Mouse (Mus musculus): ENCODE measurements around the gene Hcrt. TPM values are rescaled to one million over a fixed set of nuclear protein-coding genes. Genes with fewer than 3 reads are reported as not detected.

Hcrt gene
- polyA plus RNA-seq, 1 experiment from 2014 or later, result not detected

GRCm38 (mm10) chr11:100745085-100745484 is 17.6 kb downstream of the Hcrt start:
- Histone ChIP-seq H3K4me1 (peaks cover 8% of the 10 kb centered on the region; the same call in 1 of the 2 replicates), H3K27me3 (ENCODE audit: insufficient read depth, poor library complexity, severe bottlenecking) (peaks cover 72% of the 10 kb centered on the region), H3K36me3 (no peaks in the 10 kb centered on the region), H3K9me3 (no peaks in the 10 kb centered on the region), H3K4me3 (no peak overlapping the region), H3K27ac (no peak overlapping the region)
- 16% methylated on average over 6 of the region's 6 CpGs for WGBS
- DNase-seq (ENCODE audit: low spot score), result no peak

DNA sequence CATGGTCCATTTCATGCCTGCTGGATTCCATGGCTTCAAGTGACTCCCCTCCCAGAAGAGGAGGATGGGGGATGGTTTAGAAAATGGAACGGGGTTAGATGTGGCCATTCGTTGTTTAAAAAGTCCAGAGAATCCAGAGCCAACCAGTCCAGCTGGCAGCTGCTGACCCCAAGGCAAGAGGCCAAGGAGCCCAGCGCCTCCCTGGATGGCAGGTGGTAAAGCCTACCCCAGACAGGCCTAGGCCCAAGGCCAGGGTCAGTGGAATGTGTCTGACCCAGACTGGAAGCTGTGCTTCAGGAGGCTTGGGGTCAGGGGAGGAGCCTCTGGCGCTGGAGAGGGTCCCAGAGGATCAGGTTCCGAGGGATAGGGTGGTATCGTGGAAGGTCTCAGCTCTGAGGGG is 21.4 kb downstream of the Hcrt start:
- Histone ChIP-seq H3K4me3 (no peak overlapping the region), H3K27me3 (ENCODE audit: insufficient read depth, poor library complexity, severe bottlenecking) (peaks cover 39% of the 10 kb centered on the region), H3K9me3 (no peaks in the 10 kb centered on the region), H3K4me1 (peaks cover 18% of the 10 kb centered on the region), H3K36me3 (no peaks in the 10 kb centered on the region), H3K27ac (no peak overlapping the region)
- no peak for DNase-seq (ENCODE audit: low spot score)
- WGBS, result 66% methylated on average over 6 of the region's 6 CpGs

GRCm38 (mm10) chr11:100738749-100739148 is 24.0 kb downstream of the Hcrt start:
- 18% methylated on average over 5 of the region's 5 CpGs for WGBS

GRCm38 (mm10) chr11:100738066-100738604 is 24.6 kb downstream of the Hcrt start, which contains the start of gene Rab5c:
Gene Rab5c, minus strand, starts transcription at chr11:100738215.
- Histone ChIP-seq H3K36me3 (peaks cover 6% of the 10 kb centered on the region; the same call in 1 of the 2 replicates), H3K4me3 (peak within 1 kb of the TSS; percentile 85), H3K4me1 (peaks cover 27% of the 10 kb centered on the region), H3K9me3 (no peaks in the 10 kb centered on the region), H3K27me3 (ENCODE audit: insufficient read depth, poor library complexity, severe bottlenecking) (peaks cover 18% of the 10 kb centered on the region; the same call in 1 of the 2 replicates), H3K27ac (peak within 1 kb of the TSS; percentile 92)
- 1% methylated on average over 39 of the region's 39 CpGs for WGBS
- DNase-seq (ENCODE audit: low spot score), result peak; percentile 100

More at GRCm38 (mm10) chr11:100738749-100739148, 24.0 kb downstream of the Hcrt start:
- no peak for DNase-seq (ENCODE audit: low spot score)
- Histone ChIP-seq H3K4me1 (peaks cover 27% of the 10 kb centered on the region), H3K27me3 (ENCODE audit: insufficient read depth, poor library complexity, severe bottlenecking) (peaks cover 21% of the 10 kb centered on the region; the same call in 1 of the 2 replicates), H3K36me3 (0 out of 2 replicates have a peak, but pooled peaks cover under 1% of the 10 kb centered on the region), H3K9me3 (no peaks in the 10 kb centered on the region), H3K4me3 (peak overlapping the region; percentile 85), H3K27ac (peak overlapping the region; percentile 92)

GRCm38 (mm10) chr11:100737105-100737733 is 25.5 kb downstream of the Hcrt start:
- WGBS, result 1% methylated on average over 13 of the region's 13 CpGs
- Histone ChIP-seq H3K27ac (peak overlapping the region; percentile 92), H3K4me3 (peak overlapping the region; percentile 85), H3K36me3 (peaks cover 13% of the 10 kb centered on the region), H3K4me1 (peaks cover 27% of the 10 kb centered on the region), H3K27me3 (ENCODE audit: insufficient read depth, poor library complexity, severe bottlenecking) (peaks cover 17% of the 10 kb centered on the region; the same call in 1 of the 2 replicates), H3K9me3 (no peaks in the 10 kb centered on the region)
- DNase-seq (ENCODE audit: low spot score), result no peak

- whole genome bisulfite sequencing, result 66% methylated on average over 4 of the region's 4 CpGs
- Histone ChIP-seq H3K4me3 (peak overlapping the region; percentile 85), H3K4me1 (peaks cover 27% of the 10 kb centered on the region), H3K27me3 (ENCODE audit: insufficient read depth, poor library complexity, severe bottlenecking) (peaks cover 17% of the 10 kb centered on the region; the same call in 1 of the 2 replicates), H3K27ac (peak overlapping the region; percentile 92; the same call in 1 of the 2 replicates), H3K36me3 (peaks cover 16% of the 10 kb centered on the region), H3K9me3 (no peaks in the 10 kb centered on the region)
- no peak for DNase-seq (ENCODE audit: low spot score)
Observed at GRCm38 (mm10) chr11:100736746-100737080, 26.0 kb downstream of the Hcrt start.

GRCm38 (mm10) chr11:100735954-100736745 is 26.6 kb downstream of the Hcrt start:
- peak overlapping the region; percentile 1; the same call in 1 of the 2 replicates for H3K27ac ChIP-seq
- peaks cover 27% of the 10 kb centered on the region for H3K4me1 ChIP-seq
- peaks cover 16% of the 10 kb centered on the region for H3K36me3 ChIP-seq
- peak overlapping the region; percentile 85 for H3K4me3 ChIP-seq
- WGBS, result 66% methylated on average over 14 of the region's 14 CpGs
- DNase-seq (ENCODE audit: low spot score), result no peak
- no peaks in the 10 kb centered on the region for H3K9me3 ChIP-seq
- peaks cover 11% of the 10 kb centered on the region; the same call in 1 of the 2 replicates for H3K27me3 ChIP-seq (ENCODE audit: insufficient read depth, poor library complexity, severe bottlenecking)

GRCm38 (mm10) chr11:100735134-100735865 is 27.4 kb downstream of the Hcrt start:
- WGBS, result 87% methylated on average over 9 of the region's 9 CpGs
- H3K27me3 ChIP-seq (ENCODE audit: insufficient read depth, poor library complexity, severe bottlenecking), result 0 out of 2 replicates have a peak, but pooled peaks cover 6% of the 10 kb centered on the region
- no peaks in the 10 kb centered on the region for H3K9me3 ChIP-seq
- H3K27ac ChIP-seq, result peak overlapping the region; percentile 1; the same call in 1 of the 2 replicates
- peak overlapping the region; percentile 85 for H3K4me3 ChIP-seq
- peaks cover 31% of the 10 kb centered on the region for H3K4me1 ChIP-seq
- DNase-seq (ENCODE audit: low spot score), result no peak
- peaks cover 16% of the 10 kb centered on the region for H3K36me3 ChIP-seq

DNA sequence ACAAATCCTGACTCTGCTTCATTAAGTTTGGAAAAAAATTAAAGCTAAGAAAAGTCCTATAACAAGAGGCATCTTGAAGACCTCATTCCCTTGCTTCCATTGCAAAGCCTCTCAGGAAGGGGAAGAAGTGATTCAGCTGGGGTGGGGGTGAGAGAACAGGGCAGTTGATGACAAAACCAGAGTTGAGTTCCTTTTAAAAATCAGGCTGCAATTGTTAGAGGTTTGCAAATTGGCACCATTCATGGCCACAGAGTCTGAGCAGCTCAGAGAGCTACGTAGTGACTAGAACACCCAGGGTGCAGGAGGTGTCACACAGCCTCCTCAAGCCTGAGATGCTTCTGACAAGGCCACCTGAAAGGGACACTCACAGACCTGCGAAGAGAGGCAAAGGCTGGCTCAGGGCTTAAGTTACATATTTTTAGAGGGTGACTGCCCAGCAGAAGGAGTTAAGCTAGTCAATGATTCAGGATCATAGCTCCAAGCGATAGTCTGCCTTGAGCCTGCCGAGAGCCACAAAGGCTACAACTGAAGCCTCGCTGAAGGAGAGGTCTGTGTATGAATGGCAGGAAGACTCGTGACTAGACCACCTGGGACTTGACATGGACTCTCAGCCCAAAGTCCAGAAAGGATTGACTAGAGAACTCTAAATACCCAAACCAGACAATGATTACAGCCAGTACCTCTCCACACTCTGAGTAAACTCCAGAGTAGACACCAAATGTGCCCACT is 32.1 kb downstream of the Hcrt start:
- peaks cover 32% of the 10 kb centered on the region for H3K36me3 ChIP-seq

DNA sequence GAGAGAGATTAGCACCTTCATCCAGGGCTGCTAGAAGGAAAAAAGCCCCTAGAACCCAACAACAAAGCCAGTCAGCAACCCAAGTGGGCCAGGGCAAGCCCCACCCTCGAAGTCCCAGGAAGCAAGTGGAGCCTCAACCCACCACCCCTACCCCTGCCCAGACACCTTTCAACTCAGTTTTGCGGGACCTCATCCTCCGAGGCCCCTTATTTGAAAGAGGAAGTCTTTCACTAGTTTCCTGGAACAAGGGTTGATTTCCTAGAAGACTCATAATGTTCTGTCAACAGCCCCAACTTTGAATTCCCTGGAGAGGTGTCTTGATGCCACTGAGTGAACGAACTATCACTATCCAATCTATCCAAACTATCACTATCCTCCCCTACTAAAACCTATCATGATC is 32.8 kb downstream of the Hcrt start:
- H3K4me1 ChIP-seq, result peaks cover 12% of the 10 kb centered on the region
- no peak for DNase-seq (ENCODE audit: low spot score)
- H3K4me3 ChIP-seq, result no peak overlapping the region
- no peak overlapping the region for H3K27ac ChIP-seq
- WGBS, result 85% methylated on average over 4 of the region's 4 CpGs
- no peaks in the 10 kb centered on the region for H3K9me3 ChIP-seq
- no peaks in the 10 kb centered on the region for H3K27me3 ChIP-seq (ENCODE audit: insufficient read depth, poor library complexity, severe bottlenecking)
- peaks cover 32% of the 10 kb centered on the region for H3K36me3 ChIP-seq

More for the DNA sequence above, 32.1 kb downstream of the Hcrt start:
- Histone ChIP-seq H3K9me3 (no peaks in the 10 kb centered on the region), H3K4me1 (peaks cover 11% of the 10 kb centered on the region; the same call in 1 of the 2 replicates), H3K4me3 (no peak overlapping the region), H3K27me3 (ENCODE audit: insufficient read depth, poor library complexity, severe bottlenecking) (no peaks in the 10 kb centered on the region), H3K27ac (no peak overlapping the region)
- 87% methylated on average over 6 of the region's 6 CpGs for WGBS
- DNase-seq (ENCODE audit: low spot score), result no peak

DNA sequence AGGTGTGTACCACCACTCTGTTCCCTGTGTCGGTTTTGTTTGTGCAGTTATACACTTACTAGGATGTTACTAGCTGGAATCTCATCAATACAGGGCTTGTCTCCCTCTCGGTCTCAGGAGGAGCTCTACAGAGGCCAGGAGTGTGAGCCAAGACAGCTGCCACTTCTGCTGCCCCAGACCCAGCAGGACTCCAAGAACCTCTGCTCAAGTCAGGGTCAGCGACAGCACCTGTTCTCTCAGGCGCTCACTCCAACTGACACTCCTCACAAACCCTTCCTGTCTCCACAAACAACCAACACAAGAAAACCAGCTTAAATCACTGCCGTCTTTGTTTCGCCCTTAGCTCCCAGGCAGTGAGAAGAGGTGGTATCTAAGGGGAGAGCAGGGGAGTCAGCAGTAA is 34.1 kb downstream of the Hcrt start:
- H3K27me3 ChIP-seq (ENCODE audit: insufficient read depth, poor library complexity, severe bottlenecking), result no peaks in the 10 kb centered on the region
- 84% methylated on average over 6 of the region's 6 CpGs for WGBS
- H3K4me3 ChIP-seq, result no peak overlapping the region
- no peak overlapping the region for H3K27ac ChIP-seq
- peaks cover 30% of the 10 kb centered on the region for H3K36me3 ChIP-seq
- H3K4me1 ChIP-seq, result peaks cover 20% of the 10 kb centered on the region
- no peaks in the 10 kb centered on the region for H3K9me3 ChIP-seq
- DNase-seq (ENCODE audit: low spot score), result no peak

- peaks cover 20% of the 10 kb centered on the region for H3K36me3 ChIP-seq
- H3K27me3 ChIP-seq (ENCODE audit: insufficient read depth, poor library complexity, severe bottlenecking), result no peaks in the 10 kb centered on the region
- DNase-seq (ENCODE audit: low spot score), result no peak
- no peak overlapping the region for H3K4me3 ChIP-seq
- no peaks in the 10 kb centered on the region for H3K9me3 ChIP-seq
- no peak overlapping the region for H3K27ac ChIP-seq
- peaks cover 30% of the 10 kb centered on the region for H3K4me1 ChIP-seq
- WGBS, result 95% methylated on average over 3 of the region's 3 CpGs
Observed at GRCm38 (mm10) chr11:100727201-100727600, 35.5 kb downstream of the Hcrt start.

Measured in heart, embryonic 10.5 days (tissue).